Mouse (Mus musculus): ENCODE results near the gene S100a11. TPM values are rescaled to one million over a fixed set of nuclear protein-coding genes. Genes with fewer than 3 reads are reported as not detected.

S100a11 gene
- polyA plus RNA-seq, 1 experiment from 2014 or later = 410 TPM

DNA sequence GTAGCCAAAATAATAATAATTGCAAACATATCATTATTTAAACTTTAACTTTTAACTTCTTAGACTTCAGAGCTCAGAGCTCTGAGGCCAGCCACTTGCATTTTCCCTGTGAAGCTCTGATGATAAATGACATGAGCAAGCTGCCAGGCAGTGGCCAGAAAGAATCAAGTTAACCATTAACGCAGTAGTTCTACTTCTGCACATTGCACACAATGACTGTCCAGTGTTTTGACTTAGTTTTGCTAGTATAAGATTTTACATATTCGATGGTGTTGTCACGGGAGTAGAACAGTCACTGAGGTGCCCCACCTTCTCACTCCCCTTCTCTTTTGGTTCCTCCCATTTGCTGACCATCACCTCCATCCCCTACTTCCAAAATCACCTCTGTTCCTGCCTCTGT is 23.2 kb upstream of the S100a11 start:
- DNase-seq (ENCODE audit: low spot score) (no peak), ATAC-seq (ENCODE audit: insufficient number of reproducible peaks, low FRiP score, low TSS enrichment, low read depth) (no peak)
- H3K27ac ChIP-seq (replicated peaks; ENCODE audit: low read depth, low read length) = no peak overlapping the region
- no peaks in the 10 kb centered on the region for H3K36me3 ChIP-seq (ENCODE audit: control insufficient read depth, insufficient read depth, low read length)
- H3K4me1 ChIP-seq (ENCODE audit: control insufficient read depth, insufficient read depth, low read length) = no peaks in the 10 kb centered on the region
- no peaks in the 10 kb centered on the region for H3K27me3 ChIP-seq (ENCODE audit: control insufficient read depth, insufficient read depth, low read length)
- no peak overlapping the region for H3K4me3 ChIP-seq (ENCODE audit: low read depth, low read length)
- H3K9me3 ChIP-seq (ENCODE audit: control insufficient read depth, low read length) = no peaks in the 10 kb centered on the region
- H3K4me2 ChIP-seq (ENCODE audit: low read depth, severe bottlenecking) = no peak overlapping the region
- no peak overlapping the region for H3K9ac ChIP-seq (ENCODE audit: low read length)
- WGBS = 84% methylated on average over 3 of the region's 3 CpGs

DNA sequence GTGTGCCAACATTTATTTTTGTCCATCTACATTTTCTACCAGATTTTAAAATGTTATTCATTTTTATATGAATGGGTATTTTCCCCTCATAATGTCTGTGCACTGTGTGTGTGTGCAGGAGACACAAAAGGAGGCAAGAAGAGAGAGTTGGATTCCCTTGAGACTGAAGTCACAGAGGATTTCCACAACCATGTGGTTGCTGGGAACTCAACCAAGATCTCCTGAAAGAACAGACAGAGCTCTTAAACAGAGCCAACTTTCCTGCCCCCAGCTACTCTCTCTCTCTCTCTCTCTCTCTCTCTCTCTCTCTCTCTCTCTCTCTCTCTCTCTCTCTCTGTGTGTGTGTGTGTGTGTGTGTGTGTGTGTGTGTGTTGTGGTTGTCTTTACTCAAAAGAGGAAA is 21.2 kb upstream of the S100a11 start:
- H3K4me1 ChIP-seq (ENCODE audit: control insufficient read depth, insufficient read depth, low read length) = no peaks in the 10 kb centered on the region
- H3K4me2 ChIP-seq (ENCODE audit: low read depth, severe bottlenecking) = no peak overlapping the region
- H3K4me3 ChIP-seq (ENCODE audit: low read depth, low read length) = no peak overlapping the region
- DNase-seq (ENCODE audit: low spot score) (no peak), ATAC-seq (ENCODE audit: insufficient number of reproducible peaks, low FRiP score, low TSS enrichment, low read depth) (no peak)
- no peak overlapping the region for H3K27ac ChIP-seq (replicated peaks; ENCODE audit: low read depth, low read length)
- no peaks in the 10 kb centered on the region for H3K9me3 ChIP-seq (ENCODE audit: control insufficient read depth, low read length)
- no peaks in the 10 kb centered on the region for H3K27me3 ChIP-seq (ENCODE audit: control insufficient read depth, insufficient read depth, low read length)
- no peak overlapping the region for H3K9ac ChIP-seq (ENCODE audit: low read length)
- no peaks in the 10 kb centered on the region for H3K36me3 ChIP-seq (ENCODE audit: control insufficient read depth, insufficient read depth, low read length)

DNA sequence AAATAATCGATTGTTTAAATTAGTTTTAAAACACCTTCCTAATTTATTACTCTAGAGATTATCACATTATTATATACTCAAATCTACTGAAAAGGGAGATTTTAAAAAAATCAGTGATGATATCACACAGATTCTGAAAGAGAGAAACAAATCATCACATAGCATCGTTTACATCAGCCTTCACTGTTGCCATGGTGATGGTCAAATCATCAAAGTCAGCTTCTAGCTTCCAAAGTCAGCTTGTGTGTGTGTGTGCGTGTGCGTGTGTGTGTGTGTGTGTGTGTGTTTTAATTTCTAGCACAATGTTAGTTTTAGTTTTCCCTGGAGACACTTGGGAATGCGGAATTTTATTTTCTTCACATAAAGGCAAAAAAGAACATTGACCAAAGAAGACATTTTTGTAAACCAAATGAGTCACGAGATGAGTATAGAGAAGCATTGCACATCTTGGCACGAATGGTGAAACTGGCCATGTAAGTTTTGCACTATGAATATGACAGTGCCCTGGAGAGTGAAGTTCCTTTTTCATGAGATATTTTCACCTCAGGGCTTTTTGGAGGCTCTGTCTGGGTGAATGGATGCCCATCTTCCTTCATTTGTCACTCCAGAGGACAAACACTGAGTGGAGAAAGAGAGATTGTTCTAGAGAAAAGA is 15.6 kb upstream of the S100a11 start:
- DNase-seq (ENCODE audit: low spot score) (no peak), ATAC-seq (ENCODE audit: insufficient number of reproducible peaks, low FRiP score, low TSS enrichment, low read depth) (no peak)
- H3K4me1 ChIP-seq (ENCODE audit: control insufficient read depth, insufficient read depth, low read length) = no peaks in the 10 kb centered on the region
- no peaks in the 10 kb centered on the region for H3K27me3 ChIP-seq (ENCODE audit: control insufficient read depth, insufficient read depth, low read length)
- no peak overlapping the region for H3K4me3 ChIP-seq (ENCODE audit: low read depth, low read length)
- 87% methylated on average over 7 of the region's 7 CpGs for WGBS
- H3K9ac ChIP-seq (ENCODE audit: low read length) = no peak overlapping the region
- no peaks in the 10 kb centered on the region for H3K9me3 ChIP-seq (ENCODE audit: control insufficient read depth, low read length)
- no peak overlapping the region for H3K4me2 ChIP-seq (ENCODE audit: low read depth, severe bottlenecking)
- H3K27ac ChIP-seq (replicated peaks; ENCODE audit: low read depth, low read length) = no peak overlapping the region
- H3K36me3 ChIP-seq (ENCODE audit: control insufficient read depth, insufficient read depth, low read length) = no peaks in the 10 kb centered on the region

DNA sequence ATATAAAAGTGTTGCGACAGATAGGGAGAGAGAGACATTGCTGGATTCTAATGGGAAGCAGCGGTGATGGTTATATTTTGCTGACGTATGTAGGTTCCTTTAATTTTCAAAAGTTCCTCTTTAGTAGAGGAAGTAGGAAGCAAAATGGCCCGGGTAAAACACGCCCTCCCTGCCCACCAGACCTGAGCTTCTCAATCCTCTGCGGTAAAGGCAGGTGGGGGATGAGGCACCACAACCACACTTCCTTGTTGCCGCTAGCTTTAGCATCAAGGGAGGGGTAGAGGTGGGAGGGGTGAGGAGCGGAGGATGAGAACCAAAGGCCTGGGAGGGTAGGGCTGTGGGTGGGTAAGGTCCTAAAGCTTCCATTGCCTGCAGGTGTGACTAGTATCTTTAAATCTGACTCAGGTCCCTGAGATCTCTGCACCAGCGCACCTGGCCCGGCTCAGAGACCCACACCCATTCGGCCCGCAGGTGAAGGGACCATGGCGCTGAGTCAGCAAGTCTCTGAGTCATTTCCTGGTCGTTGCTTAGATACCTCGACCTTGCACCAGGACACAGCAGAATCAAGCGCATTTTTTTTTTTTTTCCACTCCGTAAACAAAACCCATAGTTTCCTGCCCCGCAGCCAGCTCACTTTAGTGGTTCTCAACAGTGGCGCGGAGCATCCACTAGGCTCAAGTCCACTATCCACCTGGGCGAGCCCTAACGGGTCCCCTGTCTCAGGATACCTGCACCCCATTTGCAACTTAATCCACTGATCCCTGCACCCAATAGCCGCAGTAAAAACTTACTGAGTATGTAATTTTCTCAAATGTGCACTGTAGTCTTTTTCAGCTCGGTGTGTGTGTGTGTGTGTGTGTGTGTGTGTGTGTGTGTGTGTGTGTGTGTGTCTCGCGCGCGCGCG is 14.1 kb upstream of the S100a11 start:
- H3K4me3 ChIP-seq (ENCODE audit: low read depth, low read length) = no peak overlapping the region
- peak; percentile 60 for ATAC-seq (ENCODE audit: insufficient number of reproducible peaks, low FRiP score, low TSS enrichment, low read depth)

DNA sequence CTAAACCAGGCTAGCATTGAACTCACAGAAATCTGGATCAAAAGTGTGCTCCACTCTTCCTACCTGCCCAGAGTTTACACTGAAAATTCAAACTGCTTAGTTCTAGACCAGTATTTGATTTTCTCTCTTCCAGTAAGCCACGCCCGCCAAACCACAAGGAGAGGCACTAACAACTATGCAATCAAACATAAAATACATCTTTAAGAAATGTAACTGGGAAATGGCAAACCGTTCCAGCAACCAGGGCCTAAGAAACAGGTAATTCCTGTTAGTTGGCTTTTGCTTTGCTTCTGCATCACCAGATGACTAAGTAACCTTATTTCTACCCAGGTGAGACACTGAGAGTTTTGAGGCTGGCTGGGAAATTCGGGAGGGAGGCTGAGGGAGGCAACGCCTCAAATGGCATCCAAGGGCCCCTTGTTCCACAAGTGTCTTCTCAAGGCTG is 13.4 kb upstream of the S100a11 start:
- Histone ChIP-seq H3K36me3 (ENCODE audit: control insufficient read depth, insufficient read depth, low read length) (no peaks in the 10 kb centered on the region), H3K4me3 (ENCODE audit: low read depth, low read length) (no peak overlapping the region), H3K9me3 (ENCODE audit: control insufficient read depth, low read length) (no peaks in the 10 kb centered on the region), H3K27ac (replicated peaks; ENCODE audit: low read depth, low read length) (no peak overlapping the region), H3K4me2 (ENCODE audit: low read depth, severe bottlenecking) (no peak overlapping the region), H3K4me1 (ENCODE audit: control insufficient read depth, insufficient read depth, low read length) (no peaks in the 10 kb centered on the region), H3K9ac (ENCODE audit: low read length) (no peak overlapping the region), H3K27me3 (ENCODE audit: control insufficient read depth, insufficient read depth, low read length) (no peaks in the 10 kb centered on the region)
- WGBS = 77% methylated on average over 5 of the region's 5 CpGs
- DNase-seq (ENCODE audit: low spot score) (no peak), ATAC-seq (ENCODE audit: insufficient number of reproducible peaks, low FRiP score, low TSS enrichment, low read depth) (no peak)

More for the DNA sequence above, 14.1 kb upstream of the S100a11 start:
- 29% methylated on average over 30 of the region's 30 CpGs for WGBS
- no peaks in the 10 kb centered on the region for H3K36me3 ChIP-seq (ENCODE audit: control insufficient read depth, insufficient read depth, low read length)
- no peak overlapping the region for H3K9ac ChIP-seq (ENCODE audit: low read length)
- H3K27ac ChIP-seq (replicated peaks; ENCODE audit: low read depth, low read length) = no peak overlapping the region
- peak overlapping the region; percentile 20; the same call in 1 of the 2 replicates for H3K4me2 ChIP-seq (ENCODE audit: low read depth, severe bottlenecking)
- no peaks in the 10 kb centered on the region for H3K9me3 ChIP-seq (ENCODE audit: control insufficient read depth, low read length)
- DNase-seq (ENCODE audit: low spot score) = no peak
- no peaks in the 10 kb centered on the region for H3K27me3 ChIP-seq (ENCODE audit: control insufficient read depth, insufficient read depth, low read length)
- no peaks in the 10 kb centered on the region for H3K4me1 ChIP-seq (ENCODE audit: control insufficient read depth, insufficient read depth, low read length)

DNA sequence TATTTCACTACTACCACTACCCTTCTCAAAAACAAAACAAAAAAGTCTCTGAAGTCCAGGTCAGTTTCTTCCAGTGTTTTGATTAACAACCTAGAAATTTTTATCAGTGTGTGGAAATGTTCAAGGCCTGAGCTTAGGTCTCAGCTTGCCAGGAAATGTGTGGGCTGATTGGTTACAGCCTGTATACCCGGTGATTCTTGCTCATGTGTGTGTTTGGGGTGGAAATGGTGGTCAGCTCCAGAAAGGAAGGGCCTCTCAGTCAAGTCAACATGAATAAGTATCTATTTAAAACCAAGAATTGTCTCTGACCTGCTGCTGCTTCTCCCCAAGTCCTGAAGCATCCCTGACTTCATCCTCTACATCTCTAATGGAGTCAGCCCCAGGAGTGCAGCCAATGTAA is 11.0 kb upstream of the S100a11 start:
- no peak overlapping the region for H3K4me2 ChIP-seq (ENCODE audit: low read depth, severe bottlenecking)
- no peak overlapping the region for H3K9ac ChIP-seq (ENCODE audit: low read length)
- 63% methylated on average over 1 of the region's 1 CpGs for WGBS
- no peak overlapping the region for H3K4me3 ChIP-seq (ENCODE audit: low read depth, low read length)
- no peaks in the 10 kb centered on the region for H3K36me3 ChIP-seq (ENCODE audit: control insufficient read depth, insufficient read depth, low read length)
- no peaks in the 10 kb centered on the region for H3K27me3 ChIP-seq (ENCODE audit: control insufficient read depth, insufficient read depth, low read length)
- no peak overlapping the region for H3K27ac ChIP-seq (replicated peaks; ENCODE audit: low read depth, low read length)
- ATAC-seq (ENCODE audit: insufficient number of reproducible peaks, low FRiP score, low TSS enrichment, low read depth) = no peak
- DNase-seq (ENCODE audit: low spot score) = no peak
- no peaks in the 10 kb centered on the region for H3K9me3 ChIP-seq (ENCODE audit: control insufficient read depth, low read length)
- H3K4me1 ChIP-seq (ENCODE audit: control insufficient read depth, insufficient read depth, low read length) = no peaks in the 10 kb centered on the region

DNA sequence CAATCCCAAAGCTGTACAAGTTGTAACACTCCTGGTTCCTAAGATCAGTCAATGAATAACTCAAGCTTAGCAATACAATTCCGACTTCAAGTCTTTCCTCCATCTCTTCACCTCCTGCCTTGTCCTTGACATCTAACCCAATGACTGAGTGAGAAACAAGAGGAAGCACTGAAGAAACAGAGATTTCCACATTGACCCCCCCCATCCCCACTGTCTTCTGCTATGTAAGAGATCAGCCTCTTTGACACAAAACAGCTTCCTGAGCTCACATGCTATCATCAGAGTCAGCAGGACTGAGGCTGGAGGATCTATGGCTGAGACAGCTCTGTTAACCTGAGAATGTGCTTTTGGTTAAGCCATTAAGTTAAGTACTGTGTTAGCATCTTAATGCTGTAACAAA is 9.3 kb upstream of the S100a11 start:
- no peak overlapping the region for H3K4me2 ChIP-seq (ENCODE audit: low read depth, severe bottlenecking)
- no peak overlapping the region for H3K9ac ChIP-seq (ENCODE audit: low read length)
- H3K27ac ChIP-seq (replicated peaks; ENCODE audit: low read depth, low read length) = no peak overlapping the region
- no peak for DNase-seq (ENCODE audit: low spot score)
- H3K27me3 ChIP-seq (ENCODE audit: control insufficient read depth, insufficient read depth, low read length) = no peaks in the 10 kb centered on the region
- H3K4me1 ChIP-seq (ENCODE audit: control insufficient read depth, insufficient read depth, low read length) = no peaks in the 10 kb centered on the region
- no peak for ATAC-seq (ENCODE audit: insufficient number of reproducible peaks, low FRiP score, low TSS enrichment, low read depth)
- H3K9me3 ChIP-seq (ENCODE audit: control insufficient read depth, low read length) = no peaks in the 10 kb centered on the region
- no peak overlapping the region for H3K4me3 ChIP-seq (ENCODE audit: low read depth, low read length)
- WGBS = 88% methylated on average over 1 of the region's 1 CpGs
- H3K36me3 ChIP-seq (ENCODE audit: control insufficient read depth, insufficient read depth, low read length) = no peaks in the 10 kb centered on the region

DNA sequence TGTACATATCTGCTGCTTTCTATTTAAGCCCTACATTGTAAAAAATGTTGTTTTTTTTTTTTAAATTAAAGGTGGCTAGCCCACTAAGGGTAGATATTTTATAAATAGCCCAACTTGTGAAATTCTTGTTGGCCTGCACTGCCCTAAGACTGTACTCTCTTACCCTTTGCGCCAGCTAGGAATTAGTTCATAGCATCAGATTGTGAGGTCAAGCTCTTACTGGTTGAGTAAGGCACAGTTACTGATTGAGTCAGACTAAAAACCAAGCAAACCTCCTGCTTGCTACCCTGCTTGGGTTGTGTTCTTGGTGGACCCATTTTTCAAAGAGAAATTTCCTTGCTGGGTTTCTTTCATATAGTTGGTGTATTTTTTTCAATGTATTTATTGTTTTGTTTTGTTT is 8.5 kb upstream of the S100a11 start:
- no peaks in the 10 kb centered on the region for H3K4me1 ChIP-seq (ENCODE audit: control insufficient read depth, insufficient read depth, low read length)
- WGBS = 91% methylated on average over 1 of the region's 1 CpGs
- H3K27ac ChIP-seq (replicated peaks; ENCODE audit: low read depth, low read length) = no peak overlapping the region
- H3K36me3 ChIP-seq (ENCODE audit: control insufficient read depth, insufficient read depth, low read length) = no peaks in the 10 kb centered on the region
- H3K4me2 ChIP-seq (ENCODE audit: low read depth, severe bottlenecking) = no peak overlapping the region
- DNase-seq (ENCODE audit: low spot score) (no peak), ATAC-seq (ENCODE audit: insufficient number of reproducible peaks, low FRiP score, low TSS enrichment, low read depth) (no peak)
- no peak overlapping the region for H3K4me3 ChIP-seq (ENCODE audit: low read depth, low read length)
- H3K9ac ChIP-seq (ENCODE audit: low read length) = no peak overlapping the region
- H3K9me3 ChIP-seq (ENCODE audit: control insufficient read depth, low read length) = no peaks in the 10 kb centered on the region
- H3K27me3 ChIP-seq (ENCODE audit: control insufficient read depth, insufficient read depth, low read length) = no peaks in the 10 kb centered on the region
